Mouse (Mus musculus) lung, postnatal 0 days (tissue): Measurements from ENCODE around the gene Fars2.

Experiments
- CTCF ChIP-seq: IDR thresholded peaks from 2 replicates; pipeline ENCODE4 v1.5.1; 2016; ENCODE audit warnings: antibody characterized with exemption, mild to moderate bottlenecking
- EP300 ChIP-seq: IDR thresholded peaks from 2 replicates; pipeline ENCODE4 v1.6.1; 2016; ENCODE audit warnings: antibody characterized with exemption, mild to moderate bottlenecking, control low read depth

DNA sequence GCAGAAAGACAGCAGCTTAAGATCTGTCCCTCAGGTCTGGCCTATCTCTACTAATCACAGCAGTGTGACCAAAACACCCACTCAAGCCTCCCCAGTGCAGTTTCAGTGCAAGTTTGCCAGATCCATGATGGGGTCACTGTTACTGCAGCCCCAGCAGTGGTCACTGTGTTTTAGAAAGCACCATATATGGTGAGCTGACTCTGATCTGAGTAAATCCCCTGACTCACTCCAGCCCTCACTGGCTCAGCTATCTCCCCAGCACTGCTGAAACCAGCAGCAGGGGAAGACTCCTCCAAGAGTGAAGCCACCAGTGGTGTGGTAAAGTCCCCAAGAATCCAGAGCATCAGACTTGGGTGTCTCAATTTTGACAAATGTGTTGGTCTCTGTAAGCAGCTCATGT is 346.5 kb downstream of the Fars2 start:
- TF ChIP-seq CTCF, result no peak
- no peak for TF ChIP-seq EP300
